Mouse (Mus musculus) neutrophil, adult 59 days (primary cell): Measurements from ENCODE around the gene Rgcc. TPM values are rescaled to one million over a fixed set of nuclear protein-coding genes. Genes with fewer than 3 reads are reported as not detected.

ENCODE experiments used
- total RNA-seq, 2 experiments: library from RNA; stranded (reverse); gene quantifications; 1 replicate in 1 of 2; 2 replicates in 1 of 2; pipeline ENCODE4 v1.2.4; 2023

The Rgcc gene
- 10 to 100 TPM; 51.3 to 58.6 TPM for total RNA-seq

GRCm38 (mm10) chr14:79301466-79301875, at the start of gene Rgcc:
Gene Rgcc (minus strand): TSS chr14:79301645.

Other genes with a start within 250 kb of the Rgcc start
- not detected for gene Zfp957, start 54.3 kb downstream of the Rgcc start, total RNA-seq
- gene Naa16, start 89.1 kb upstream of the Rgcc start, total RNA-seq: 10 to 100 TPM; 28.6 to 33.6 TPM
- 1 to 10 TPM; 1.8 to 3.5 TPM for gene Mtrf1, start 96.1 kb upstream of the Rgcc start, total RNA-seq
- gene Kbtbd7, start 124.9 kb upstream of the Rgcc start, total RNA-seq: 10 to 100 TPM; 32.1 to 32.9 TPM
- 1 to 10 TPM; 3.6 TPM for gene Kbtbd6, start 150.2 kb upstream of the Rgcc start, total RNA-seq
- 10 to 100 TPM; 56.8 to 64.4 TPM for gene Elf1, start 179.5 kb upstream of the Rgcc start, total RNA-seq
- 10 to 100 TPM; 19.5 to 22.2 TPM for gene Wbp4, start 179.9 kb upstream of the Rgcc start, total RNA-seq